Mouse (Mus musculus) testis, adult 2 months (tissue): ENCODE measurements around the gene Zfp72.

Experiments used
- CTCF ChIP-seq: fragments of 200-500 bp; IDR thresholded peaks from 2 replicates; pipeline ENCODE4 v1.5.1; 2012; ENCODE audit warnings: low read depth, mild to moderate bottlenecking, inconsistent platforms, low read length, moderate library complexity; ENCODE audit not compliant: control insufficient read depth, insufficient read depth, insufficient replicate concordance
- POLR2A ChIP-seq: fragments of 200-500 bp; IDR thresholded peaks from 2 replicates; pipeline ENCODE4 v1.6.1; 2012; ENCODE audit warnings: low read depth, mild to moderate bottlenecking, inconsistent platforms, low read length, moderate library complexity; ENCODE audit not compliant: control insufficient read depth

- no peak for TF ChIP-seq CTCF
- peak; percentile 96 for TF ChIP-seq POLR2A
Observed at GRCm38 (mm10) chr13:74349566-74350434, 40.8 kb downstream of the Zfp72 start, which contains the start of the genes Sdha and Ccdc127.
